In the genomic region with DNA sequence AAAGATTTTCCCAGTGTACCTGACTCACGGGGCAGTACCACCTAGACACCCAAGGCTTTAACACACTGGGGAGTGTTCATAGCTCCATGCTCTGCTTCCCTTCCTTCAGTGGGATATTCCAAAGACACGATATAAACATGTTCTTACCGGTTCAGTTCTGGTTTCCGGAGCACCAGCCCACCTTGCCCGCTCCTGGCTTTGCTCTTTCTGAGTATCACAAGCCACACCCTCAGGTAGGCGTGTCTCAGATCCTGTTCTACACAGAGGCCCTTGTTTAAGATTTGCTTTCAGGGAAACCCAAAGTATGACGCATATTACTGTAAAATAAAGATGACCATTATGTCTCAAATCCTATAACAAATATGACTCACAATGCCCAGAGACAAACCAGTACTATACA, we compare ENCODE assay signal across 23 mouse cellular contexts.
DNase-seq lines count a peak whose midpoint lies in the region; ATAC-seq and TF ChIP-seq lines count a peak whose summit lies in the region.
"Had no signal": no experiment of that assay in that cellular context is flagged by ENCODE, and none has a peak within 500 bp of the region (broad histone marks: within the 10 kb centered on the region; RNA-seq: fewer than 3 reads in every experiment).

No protein-coding gene starts in this region.

- ATAC-seq in embryonic facial prominence, embryonic 15.5 days (ENCODE audit: insufficient number of reproducible peaks, low FRiP score, low TSS enrichment, low read depth) = no peak
- ATAC-seq in stomach, postnatal 0 days (ENCODE audit: low FRiP score, low TSS enrichment) = peak; percentile 64
- ATAC-seq in megakaryocyte, adult 5-6 weeks (ENCODE audit: poor library complexity, severe bottlenecking) = no peak
- ATAC-seq: forebrain, embryonic 14.5 days; hindbrain, postnatal 0 days had no signal

- no peak for TF ChIP-seq CTCF in testis, adult 2 months (IDR thresholded peaks at IDR 0.05; ENCODE audit: control insufficient read depth, insufficient read depth, insufficient replicate concordance, low read depth, low read length)
- no peak for TF ChIP-seq CTCF in stomach, postnatal 0 days (IDR thresholded peaks at IDR 0.05; ENCODE audit: low read depth)

- H3K27me3 ChIP-seq in testis, adult 2 months (ENCODE audit: control insufficient read depth, insufficient read depth, low read length) = no peaks in the 10 kb centered on the region
- no peaks in the 10 kb centered on the region for H3K27me3 ChIP-seq in embryonic facial prominence, embryonic 15.5 days
- no peaks in the 10 kb centered on the region for H3K27me3 ChIP-seq in stomach, postnatal 0 days (ENCODE audit: control insufficient read depth, insufficient read depth, low read length)
- H3K27me3 ChIP-seq: heart, embryonic 15.5 days; liver, embryonic 13.5 days had no signal

- H3K9ac ChIP-seq in embryonic facial prominence, embryonic 15.5 days = no peak overlapping the region
- no peak overlapping the region for H3K9ac ChIP-seq in stomach, postnatal 0 days (ENCODE audit: low read length)
- H3K9ac ChIP-seq: heart, embryonic 15.5 days; liver, embryonic 13.5 days had no signal

- H3K9me3 ChIP-seq in embryonic facial prominence, embryonic 15.5 days (replicated peaks) = no peaks in the 10 kb centered on the region
- H3K9me3 ChIP-seq in stomach, postnatal 0 days (ENCODE audit: control insufficient read depth, low read length) = no peaks in the 10 kb centered on the region
- H3K9me3 ChIP-seq: heart, embryonic 15.5 days; liver, embryonic 13.5 days had no signal

- H3K4me3 ChIP-seq in testis, adult 2 months (ENCODE audit: control insufficient read depth, low read depth, low read length) = peak overlapping the region; percentile 59
- H3K4me3 ChIP-seq in embryonic facial prominence, embryonic 15.5 days (replicated peaks) = no peak overlapping the region
- no peak overlapping the region for H3K4me3 ChIP-seq in stomach, postnatal 0 days (ENCODE audit: low read depth, low read length)
- H3K4me3 ChIP-seq: erythroblast, embryonic 14.5 days; heart, embryonic 15.5 days; layer of hippocampus, adult 2 months; liver, embryonic 13.5 days had no signal

- H3K4me1 ChIP-seq in testis, adult 2 months (ENCODE audit: control insufficient read depth, insufficient read depth, low read length) = no peaks in the 10 kb centered on the region
- no peaks in the 10 kb centered on the region for H3K4me1 ChIP-seq in embryonic facial prominence, embryonic 15.5 days
- H3K4me1 ChIP-seq in stomach, postnatal 0 days (replicated peaks; ENCODE audit: control insufficient read depth, insufficient read depth) = no peaks in the 10 kb centered on the region
- H3K4me1 ChIP-seq: heart, embryonic 15.5 days; liver, embryonic 13.5 days had no signal

- H3K36me3 ChIP-seq in testis, adult 2 months (ENCODE audit: control insufficient read depth, insufficient read depth, low read length) = no peaks in the 10 kb centered on the region
- no peaks in the 10 kb centered on the region for H3K36me3 ChIP-seq in embryonic facial prominence, embryonic 15.5 days
- H3K36me3 ChIP-seq in stomach, postnatal 0 days (ENCODE audit: control insufficient read depth, insufficient read depth, low read length) = no peaks in the 10 kb centered on the region
- H3K36me3 ChIP-seq: heart, embryonic 15.5 days; liver, embryonic 13.5 days had no signal

- no peak for TF ChIP-seq POLR2A in testis, adult 2 months (IDR thresholded peaks at IDR 0.05; ENCODE audit: control insufficient read depth, low read depth, low read length)

- 28% methylated on average over 7 of the region's 7 CpGs for WGBS in embryonic facial prominence, embryonic 15.5 days
- 21% methylated on average over 7 of the region's 7 CpGs for WGBS in stomach, postnatal 0 days

- TF ChIP-seq EP300 in stomach, postnatal 0 days (optimal IDR thresholded peaks at IDR 0.05) = no peak

- 0 out of 2 replicates have a peak overlapping the region, but pooled peaks have one; percentile 25 for H3K4me2 ChIP-seq in embryonic facial prominence, embryonic 15.5 days (replicated peaks)
- peak overlapping the region; percentile 17; the same call in 1 of the 2 replicates for H3K4me2 ChIP-seq in stomach, postnatal 0 days (replicated peaks; ENCODE audit: low read depth)
- H3K4me2 ChIP-seq: heart, embryonic 15.5 days; liver, embryonic 13.5 days had no signal

- peak; percentile 13 for DNase-seq in embryo, embryonic 10 days (ENCODE audit: low spot score)
- DNase-seq in embryo, embryonic 10.5 days (ENCODE audit: low spot score) = no peak
- no peak for DNase-seq in testis, postnatal 14 days (ENCODE audit: low spot score)
- DNase-seq in stomach, postnatal 0 days (ENCODE audit: low spot score) = peak; percentile 30
- no peak for DNase-seq in cerebellum, adult 11 months
- DNase-seq: adrenal gland, adult 2 months; cerebellum, adult 9-10 months; gastrocnemius, postnatal 25 days; heart, postnatal 4 days; kidney, adult 18-20 months; kidney, postnatal 10 days; layer of hippocampus, postnatal 36 days; liver, embryonic 13.5 days; lung, postnatal 10 days; thymus, postnatal 4 days had no signal

- no peak overlapping the region for H3K27ac ChIP-seq in testis, adult 2 months (ENCODE audit: control insufficient read depth, insufficient read depth, low read depth, low read length)
- H3K27ac ChIP-seq in embryonic facial prominence, embryonic 15.5 days (replicated peaks) = no peak overlapping the region
- H3K27ac ChIP-seq in stomach, postnatal 0 days (replicated peaks) = no peak overlapping the region
- H3K27ac ChIP-seq: heart, embryonic 15.5 days; hindbrain, postnatal 0 days; layer of hippocampus, adult 2 months; liver, embryonic 13.5 days had no signal

Comparison
In these comparisons a context has a peak if more than half of its experiments do, and no peak if none do; other contexts are left out.
1. DNase-seq: peak in embryo, embryonic 10 days (single experiment) and stomach, postnatal 0 days (single experiment); none in embryo, embryonic 10.5 days (single experiment), testis, postnatal 14 days (single experiment) and cerebellum, adult 11 months (single experiment).